Mouse (Mus musculus): Measurements from ENCODE around the gene Adamts9. TPM values are rescaled to one million over a fixed set of nuclear protein-coding genes. Genes with fewer than 3 reads are reported as not detected.

Adamts9 gene
- polyA plus RNA-seq, 1 experiment from 2014 or later, result 1.0 TPM

DNA sequence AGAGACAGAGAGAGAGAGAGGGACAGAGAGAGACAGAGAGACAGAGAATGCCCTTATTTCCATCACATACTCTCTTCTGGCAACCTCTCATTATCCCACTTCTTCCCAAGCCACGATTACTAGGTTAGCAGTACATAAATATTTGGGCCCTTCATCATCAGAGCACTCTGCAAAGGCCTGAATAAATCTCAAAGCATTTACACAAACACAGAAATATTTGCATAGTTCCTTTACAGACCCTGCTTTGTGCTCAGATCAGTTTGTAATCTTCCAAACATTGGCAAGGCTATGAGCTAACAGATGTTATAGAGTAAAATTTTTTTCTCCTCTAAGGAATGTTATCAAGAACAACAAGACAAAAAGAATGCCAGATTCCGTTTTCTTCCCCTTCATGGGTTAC, 38.8 kb downstream of the Adamts9 start:
- no peaks in the 10 kb centered on the region for H3K27me3 ChIP-seq (ENCODE audit: control insufficient read depth, insufficient read depth, low read depth, low read length)
- no peaks in the 10 kb centered on the region for H3K9me3 ChIP-seq (replicated peaks; ENCODE audit: control insufficient read depth, low read length)
- no peak overlapping the region for H3K27ac ChIP-seq (ENCODE audit: low read length)
- no peak for ATAC-seq (ENCODE audit: low read depth)
- no peak overlapping the region for H3K9ac ChIP-seq (ENCODE audit: low read depth, low read length)
- no peak overlapping the region for H3K4me3 ChIP-seq (ENCODE audit: low read depth, low read length)
- no peak overlapping the region for H3K4me2 ChIP-seq (ENCODE audit: low read depth, low read length)
- WGBS (ENCODE audit: insufficient replicate concordance), result 26% methylated on average over 2 of the region's 2 CpGs
- H3K36me3 ChIP-seq (ENCODE audit: control insufficient read depth, insufficient read depth), result no peaks in the 10 kb centered on the region
- H3K4me1 ChIP-seq (ENCODE audit: control insufficient read depth, low read depth, low read length), result no peaks in the 10 kb centered on the region

DNA sequence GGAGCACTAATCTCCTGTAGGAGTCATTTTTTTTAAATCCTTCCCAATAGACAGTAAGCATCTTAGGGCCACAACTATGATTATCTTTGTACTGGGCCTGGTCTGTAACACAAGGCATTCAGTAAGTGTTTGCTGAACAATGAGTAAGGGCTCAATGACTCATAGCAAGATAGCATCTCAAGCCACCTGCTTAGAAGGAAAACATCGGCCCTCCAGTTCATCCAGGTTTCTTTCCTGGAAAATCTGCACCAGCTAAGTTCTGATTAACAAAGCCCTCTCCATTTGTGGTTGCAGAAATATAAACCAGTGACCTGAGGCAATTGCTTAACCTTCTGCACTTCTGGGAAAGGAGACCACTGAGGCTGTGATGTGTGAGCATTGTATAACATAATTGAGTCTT, 39.3 kb downstream of the Adamts9 start:
- ATAC-seq (ENCODE audit: low read depth), result no peak
- H3K4me2 ChIP-seq (ENCODE audit: low read depth, low read length), result no peak overlapping the region
- 53% methylated on average over 1 of the region's 1 CpGs for WGBS (ENCODE audit: insufficient replicate concordance)

DNA sequence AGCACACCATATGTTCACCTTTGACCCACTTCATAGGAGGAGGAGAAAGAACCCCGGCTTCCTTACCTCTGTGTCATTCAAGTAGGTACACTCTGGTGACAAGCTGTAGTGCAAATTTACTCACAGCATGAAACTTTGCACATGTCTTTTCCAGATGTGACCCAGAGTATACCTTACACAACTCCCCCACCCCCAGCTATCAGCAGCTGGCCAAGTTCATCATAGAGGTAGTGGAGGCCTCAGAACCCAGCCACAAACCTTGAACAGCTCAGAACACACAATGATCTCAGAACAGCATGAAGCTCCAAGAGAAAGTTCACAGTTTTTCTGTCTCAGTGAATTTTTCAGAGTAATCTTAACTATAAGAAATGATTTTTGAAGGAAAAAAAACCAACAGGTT, 51.8 kb downstream of the Adamts9 start:
- H3K36me3 ChIP-seq (ENCODE audit: control insufficient read depth, insufficient read depth), result no peaks in the 10 kb centered on the region
- H3K27ac ChIP-seq (ENCODE audit: low read length), result no peak overlapping the region
- H3K9me3 ChIP-seq (replicated peaks; ENCODE audit: control insufficient read depth, low read length), result no peaks in the 10 kb centered on the region
- H3K4me2 ChIP-seq (ENCODE audit: low read depth, low read length), result no peak overlapping the region
- no peak overlapping the region for H3K4me3 ChIP-seq (ENCODE audit: low read depth, low read length)
- 53% methylated on average over 1 of the region's 1 CpGs for WGBS (ENCODE audit: insufficient replicate concordance)
- ATAC-seq (ENCODE audit: low read depth), result no peak
- H3K27me3 ChIP-seq (ENCODE audit: control insufficient read depth, insufficient read depth, low read depth, low read length), result no peaks in the 10 kb centered on the region
- H3K9ac ChIP-seq (ENCODE audit: low read depth, low read length), result no peak overlapping the region
- H3K4me1 ChIP-seq (ENCODE audit: control insufficient read depth, low read depth, low read length), result no peaks in the 10 kb centered on the region

More for the DNA sequence above, 39.3 kb downstream of the Adamts9 start:
- no peaks in the 10 kb centered on the region for H3K4me1 ChIP-seq (ENCODE audit: control insufficient read depth, low read depth, low read length)
- no peak overlapping the region for H3K27ac ChIP-seq (ENCODE audit: low read length)
- H3K27me3 ChIP-seq (ENCODE audit: control insufficient read depth, insufficient read depth, low read depth, low read length), result no peaks in the 10 kb centered on the region
- no peaks in the 10 kb centered on the region for H3K36me3 ChIP-seq (ENCODE audit: control insufficient read depth, insufficient read depth)
- H3K9me3 ChIP-seq (replicated peaks; ENCODE audit: control insufficient read depth, low read length), result no peaks in the 10 kb centered on the region
- H3K4me3 ChIP-seq (ENCODE audit: low read depth, low read length), result no peak overlapping the region
- H3K9ac ChIP-seq (ENCODE audit: low read depth, low read length), result no peak overlapping the region

DNA sequence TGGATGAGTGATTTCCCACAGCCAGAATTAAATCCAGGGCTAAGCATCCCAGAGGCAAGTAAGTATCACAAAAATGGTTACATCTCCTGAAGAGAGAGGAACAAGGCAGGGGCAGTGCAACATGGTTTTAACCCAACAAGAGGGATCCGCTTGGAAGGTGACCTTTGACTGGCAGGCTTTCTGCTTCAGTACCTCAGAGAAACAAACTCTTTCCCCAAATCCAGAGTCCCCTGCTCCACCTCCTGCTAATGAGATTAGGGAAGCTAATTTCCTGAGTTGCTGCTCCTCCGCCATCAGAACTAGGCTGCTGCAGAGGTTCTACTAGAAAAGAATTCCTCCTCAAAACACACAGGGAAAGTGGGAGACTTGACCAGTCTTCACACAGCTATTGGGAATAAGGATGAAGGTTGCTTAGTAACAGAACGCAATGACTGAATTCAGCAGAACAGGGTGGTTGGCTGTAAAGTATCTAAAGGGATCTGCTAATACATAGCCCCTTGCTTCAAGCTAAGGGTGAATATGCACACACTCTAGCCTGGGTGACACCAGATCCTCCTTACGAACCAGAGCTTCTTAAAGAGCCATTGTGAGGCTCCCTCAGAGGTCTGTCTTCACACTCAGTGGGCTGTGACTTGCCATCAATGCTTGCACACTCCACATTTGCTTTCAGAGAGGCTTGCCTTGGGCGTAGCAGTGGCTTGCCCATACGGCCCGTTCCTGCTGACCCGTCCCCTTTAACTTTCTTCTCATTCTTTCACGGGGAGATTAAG, 60.0 kb downstream of the Adamts9 start:
- Histone ChIP-seq H3K36me3 (ENCODE audit: control insufficient read depth, insufficient read depth) (no peaks in the 10 kb centered on the region), H3K4me2 (ENCODE audit: low read depth, low read length) (no peak overlapping the region), H3K27me3 (ENCODE audit: control insufficient read depth, insufficient read depth, low read depth, low read length) (no peaks in the 10 kb centered on the region), H3K4me1 (ENCODE audit: control insufficient read depth, low read depth, low read length) (no peaks in the 10 kb centered on the region), H3K27ac (ENCODE audit: low read length) (no peak overlapping the region), H3K9ac (ENCODE audit: low read depth, low read length) (no peak overlapping the region), H3K4me3 (ENCODE audit: low read depth, low read length) (no peak overlapping the region), H3K9me3 (replicated peaks; ENCODE audit: control insufficient read depth, low read length) (no peaks in the 10 kb centered on the region)
- ATAC-seq (ENCODE audit: low read depth), result no peak
- 55% methylated on average over 9 of the region's 9 CpGs for WGBS (ENCODE audit: insufficient replicate concordance)

DNA sequence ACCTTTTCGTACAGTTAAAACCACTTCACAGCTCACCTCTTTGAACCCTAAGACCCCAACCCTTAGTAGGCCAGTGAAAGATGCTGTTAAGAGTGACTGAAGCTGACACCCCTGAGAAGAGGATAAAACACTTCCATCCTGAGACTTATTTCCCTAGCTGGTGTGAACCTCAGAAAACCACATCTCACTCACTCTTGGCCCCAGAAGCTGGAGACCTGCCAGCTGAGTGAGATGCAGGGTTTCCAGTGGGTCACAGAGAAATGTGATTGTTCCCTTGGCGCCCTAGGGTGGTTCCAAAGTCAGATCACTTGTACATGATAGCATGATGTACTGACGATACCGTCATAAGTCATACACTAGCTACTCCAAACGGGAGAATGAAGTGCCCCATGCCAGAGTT, 60.8 kb downstream of the Adamts9 start:
- Histone ChIP-seq H3K27me3 (ENCODE audit: control insufficient read depth, insufficient read depth, low read depth, low read length) (no peaks in the 10 kb centered on the region), H3K4me2 (ENCODE audit: low read depth, low read length) (no peak overlapping the region), H3K9me3 (replicated peaks; ENCODE audit: control insufficient read depth, low read length) (no peaks in the 10 kb centered on the region), H3K27ac (ENCODE audit: low read length) (no peak overlapping the region), H3K4me3 (ENCODE audit: low read depth, low read length) (no peak overlapping the region), H3K4me1 (ENCODE audit: control insufficient read depth, low read depth, low read length) (no peaks in the 10 kb centered on the region), H3K9ac (ENCODE audit: low read depth, low read length) (no peak overlapping the region), H3K36me3 (ENCODE audit: control insufficient read depth, insufficient read depth) (no peaks in the 10 kb centered on the region)
- no peak for ATAC-seq (ENCODE audit: low read depth)
- whole genome bisulfite sequencing (ENCODE audit: insufficient replicate concordance), result 53% methylated on average over 5 of the region's 5 CpGs

DNA sequence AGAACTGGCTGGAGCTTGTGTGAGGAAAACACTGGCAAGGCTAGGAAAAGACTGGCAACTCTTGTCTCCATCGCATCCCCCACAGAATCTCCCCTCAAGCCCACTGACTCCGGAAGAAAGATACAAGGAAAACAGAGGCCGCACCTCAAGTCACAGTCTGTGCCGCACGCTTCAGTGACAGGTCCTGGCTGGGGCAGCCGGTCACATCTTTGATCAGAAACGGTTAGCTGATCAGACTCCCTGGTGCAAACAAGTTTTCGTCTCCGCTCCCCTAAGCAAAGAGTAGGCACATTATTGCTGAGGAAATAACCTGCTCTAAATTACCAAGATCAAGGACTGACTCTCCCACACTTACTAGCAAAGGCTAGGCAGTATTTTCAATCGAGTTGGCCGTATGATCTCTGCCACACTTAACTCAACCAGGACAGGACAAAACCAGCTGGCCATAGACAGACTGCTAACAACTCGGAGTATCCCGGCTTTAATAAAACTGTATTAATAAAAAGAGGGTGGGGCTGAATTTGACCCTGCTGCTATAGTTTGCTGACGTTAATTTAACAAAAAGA, 63.5 kb downstream of the Adamts9 start:
- Histone ChIP-seq H3K27ac (ENCODE audit: low read length) (no peak overlapping the region), H3K4me3 (ENCODE audit: low read depth, low read length) (no peak overlapping the region), H3K27me3 (ENCODE audit: control insufficient read depth, insufficient read depth, low read depth, low read length) (no peaks in the 10 kb centered on the region), H3K4me2 (ENCODE audit: low read depth, low read length) (no peak overlapping the region), H3K4me1 (ENCODE audit: control insufficient read depth, low read depth, low read length) (no peaks in the 10 kb centered on the region), H3K9ac (ENCODE audit: low read depth, low read length) (no peak overlapping the region), H3K36me3 (ENCODE audit: control insufficient read depth, insufficient read depth) (no peaks in the 10 kb centered on the region), H3K9me3 (replicated peaks; ENCODE audit: control insufficient read depth, low read length) (no peaks in the 10 kb centered on the region)
- WGBS (ENCODE audit: insufficient replicate concordance), result 70% methylated on average over 14 of the region's 14 CpGs
- no peak for ATAC-seq (ENCODE audit: low read depth)

DNA sequence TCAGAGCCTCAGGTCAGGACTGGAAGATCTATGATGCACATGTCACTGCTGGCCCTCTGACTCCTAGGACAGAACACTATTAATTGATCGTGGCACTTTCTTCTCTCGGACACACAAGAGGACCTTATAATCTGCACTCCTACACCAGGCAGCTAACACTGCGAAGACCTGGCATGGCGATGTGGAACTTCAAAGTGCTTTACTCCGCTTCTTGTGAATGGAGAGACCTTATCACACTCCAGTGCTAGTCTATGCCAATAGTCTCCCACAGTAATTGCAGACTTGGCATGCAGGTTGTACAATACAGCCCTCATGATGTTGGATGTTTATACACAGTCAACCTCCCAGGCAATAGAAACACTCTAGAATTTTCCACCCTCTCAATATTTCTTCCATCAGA, 64.5 kb downstream of the Adamts9 start:
- no peaks in the 10 kb centered on the region for H3K4me1 ChIP-seq (ENCODE audit: control insufficient read depth, low read depth, low read length)
- H3K4me2 ChIP-seq (ENCODE audit: low read depth, low read length), result no peak overlapping the region
- ATAC-seq (ENCODE audit: low read depth), result no peak
- H3K9me3 ChIP-seq (replicated peaks; ENCODE audit: control insufficient read depth, low read length), result no peaks in the 10 kb centered on the region
- H3K4me3 ChIP-seq (ENCODE audit: low read depth, low read length), result no peak overlapping the region
- no peak overlapping the region for H3K9ac ChIP-seq (ENCODE audit: low read depth, low read length)
- WGBS (ENCODE audit: insufficient replicate concordance), result 76% methylated on average over 5 of the region's 5 CpGs
- no peak overlapping the region for H3K27ac ChIP-seq (ENCODE audit: low read length)
- no peaks in the 10 kb centered on the region for H3K27me3 ChIP-seq (ENCODE audit: control insufficient read depth, insufficient read depth, low read depth, low read length)
- no peaks in the 10 kb centered on the region for H3K36me3 ChIP-seq (ENCODE audit: control insufficient read depth, insufficient read depth)

DNA sequence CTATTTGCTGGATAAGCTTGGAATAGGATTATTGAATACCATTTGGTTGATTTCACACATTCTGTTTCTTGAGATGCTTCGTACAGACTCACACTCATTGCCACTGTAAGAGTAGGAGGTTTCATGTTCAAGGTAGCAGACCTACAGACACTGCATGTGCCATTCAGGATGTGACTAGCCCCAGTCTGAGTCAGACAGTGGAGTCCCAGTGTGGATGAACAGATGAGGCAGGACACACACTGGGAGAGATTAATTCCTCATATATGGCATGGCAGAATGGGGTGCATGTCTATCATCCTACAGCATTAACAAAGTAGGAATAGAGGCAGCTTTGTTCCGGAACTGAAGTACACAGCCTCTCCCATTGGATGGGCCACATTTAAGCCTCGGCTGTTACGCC, 66.1 kb downstream of the Adamts9 start:
- WGBS (ENCODE audit: insufficient replicate concordance), result 76% methylated on average over 4 of the region's 4 CpGs

DNA sequence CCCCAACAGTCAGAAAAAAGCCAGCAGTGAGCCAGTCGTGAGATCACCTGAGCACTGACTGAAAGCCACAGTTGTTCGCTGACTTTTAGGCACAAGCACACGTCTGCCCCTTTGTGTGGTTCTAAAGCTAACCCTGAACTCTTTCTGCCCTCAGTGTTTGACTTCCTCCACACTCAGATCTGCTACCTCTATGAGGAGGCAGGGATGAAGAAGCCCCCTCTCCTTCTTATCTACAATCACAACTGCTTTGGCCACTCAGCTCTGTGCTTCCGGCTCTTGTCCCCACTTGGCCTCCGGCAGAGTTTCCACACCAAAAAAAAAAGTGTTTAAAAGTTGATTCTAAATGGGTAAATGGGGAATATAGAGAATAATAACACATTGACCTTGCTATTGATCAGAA, 67.2 kb downstream of the Adamts9 start:
- no peak overlapping the region for H3K27ac ChIP-seq (ENCODE audit: low read length)
- H3K27me3 ChIP-seq (ENCODE audit: control insufficient read depth, insufficient read depth, low read depth, low read length), result no peaks in the 10 kb centered on the region
- H3K4me1 ChIP-seq (ENCODE audit: control insufficient read depth, low read depth, low read length), result no peaks in the 10 kb centered on the region
- 11% methylated on average over 5 of the region's 5 CpGs for WGBS (ENCODE audit: insufficient replicate concordance)
- ATAC-seq (ENCODE audit: low read depth), result no peak
- H3K9ac ChIP-seq (ENCODE audit: low read depth, low read length), result no peak overlapping the region
- no peak overlapping the region for H3K4me2 ChIP-seq (ENCODE audit: low read depth, low read length)
- H3K36me3 ChIP-seq (ENCODE audit: control insufficient read depth, insufficient read depth), result no peaks in the 10 kb centered on the region
- H3K4me3 ChIP-seq (ENCODE audit: low read depth, low read length), result no peak overlapping the region
- no peaks in the 10 kb centered on the region for H3K9me3 ChIP-seq (replicated peaks; ENCODE audit: control insufficient read depth, low read length)

More for the DNA sequence above, 66.1 kb downstream of the Adamts9 start:
- no peak overlapping the region for H3K9ac ChIP-seq (ENCODE audit: low read depth, low read length)
- no peaks in the 10 kb centered on the region for H3K36me3 ChIP-seq (ENCODE audit: control insufficient read depth, insufficient read depth)
- no peak overlapping the region for H3K4me2 ChIP-seq (ENCODE audit: low read depth, low read length)
- H3K4me1 ChIP-seq (ENCODE audit: control insufficient read depth, low read depth, low read length), result no peaks in the 10 kb centered on the region
- H3K4me3 ChIP-seq (ENCODE audit: low read depth, low read length), result no peak overlapping the region
- no peaks in the 10 kb centered on the region for H3K27me3 ChIP-seq (ENCODE audit: control insufficient read depth, insufficient read depth, low read depth, low read length)
- H3K27ac ChIP-seq (ENCODE audit: low read length), result no peak overlapping the region
- no peaks in the 10 kb centered on the region for H3K9me3 ChIP-seq (replicated peaks; ENCODE audit: control insufficient read depth, low read length)
- no peak for ATAC-seq (ENCODE audit: low read depth)
